Mouse (Mus musculus) forebrain, embryonic 15.5 days (tissue): ENCODE measurements at regions not wholly inside any gene's neighbourhood (a gene's known extent, or its start where the extent isn't known, plus 50 kb on each side); places are given as distances from the start of the nearest gene placed in this dataset.

Experiments
- ATAC-seq: fragments of 200-750 bp; cut with Nextera tagmentation; replicated peaks from 2 replicates; pipeline ENCODE4 v1.8.0; 2017; ENCODE audit warnings: mild to moderate bottlenecking, moderate TSS enrichment, moderate library complexity
- H3K27ac ChIP-seq: fragments of 300-500 bp; sonication (generic); replicated peaks from 2 replicates; pipeline ENCODE4 v1.5.1; 2015; ENCODE audit warnings: mild to moderate bottlenecking, inconsistent platforms
- H3K27me3 ChIP-seq: fragments of 300-500 bp; sonication (generic); 2 replicates; pipeline ENCODE4 v1.6.1; 2015; ENCODE audit warnings: inconsistent platforms
- H3K36me3 ChIP-seq: fragments of 300-500 bp; sonication (generic); 2 replicates; pipeline ENCODE4 v1.6.1; 2015; ENCODE audit warnings: mild to moderate bottlenecking, inconsistent platforms
- H3K4me1 ChIP-seq: fragments of 300-500 bp; sonication (generic); 2 replicates; pipeline ENCODE4 v1.6.1; 2015; ENCODE audit warnings: inconsistent platforms
- H3K4me2 ChIP-seq: fragments of 300-500 bp; sonication (generic); replicated peaks from 2 replicates; pipeline ENCODE4 v1.6.1; 2015; ENCODE audit warnings: mild to moderate bottlenecking, inconsistent platforms
- H3K4me3 ChIP-seq: fragments of 300-500 bp; sonication (generic); 2 replicates; pipeline ENCODE4 v1.5.1; 2015; ENCODE audit warnings: mild to moderate bottlenecking, inconsistent platforms
- H3K9ac ChIP-seq: fragments of 300-500 bp; sonication (generic); replicated peaks from 2 replicates; pipeline ENCODE4 v1.6.1; 2015; ENCODE audit warnings: mild to moderate bottlenecking, inconsistent platforms
- H3K9me3 ChIP-seq: fragments of 300-500 bp; sonication (generic); 2 replicates; pipeline ENCODE4 v1.6.1; 2016; ENCODE audit warnings: inconsistent platforms
- WGBS: fragments of 180-500 bp; shearing (Covaris S2); methylation state at CpG from one replicate; pipeline ENCODE4 v1.1.7; 2015; ENCODE audit warnings: mixed read lengths; 5-methylcytosine and 5-hydroxymethylcytosine counted together

- H3K4me1 ChIP-seq, result no peaks in the 10 kb centered on the region
- no peak overlapping the region for H3K27ac ChIP-seq
- no peaks in the 10 kb centered on the region for H3K27me3 ChIP-seq
- no peaks in the 10 kb centered on the region for H3K9me3 ChIP-seq
- H3K4me2 ChIP-seq, result no peak overlapping the region
- WGBS, result 87% methylated on average over 4 of the region's 4 CpGs
- ATAC-seq, result no peak
- H3K36me3 ChIP-seq, result no peaks in the 10 kb centered on the region
- no peak overlapping the region for H3K4me3 ChIP-seq
- H3K9ac ChIP-seq, result no peak overlapping the region
These were observed 207.4 kb downstream of the Papss1 start for GRCm38 (mm10) chr3:131771863-131772546.

GRCm38 (mm10) chr3:131772593-131772992 lies 208.0 kb downstream of the Papss1 start:
- no peaks in the 10 kb centered on the region for H3K4me1 ChIP-seq
- H3K27ac ChIP-seq, result no peak overlapping the region
- H3K9me3 ChIP-seq, result no peaks in the 10 kb centered on the region
- no peak overlapping the region for H3K9ac ChIP-seq
- no peaks in the 10 kb centered on the region for H3K27me3 ChIP-seq
- no peak overlapping the region for H3K4me2 ChIP-seq
- no peak for ATAC-seq
- 73% methylated on average over 5 of the region's 5 CpGs for WGBS
- H3K36me3 ChIP-seq, result no peaks in the 10 kb centered on the region
- H3K4me3 ChIP-seq, result no peak overlapping the region

- Histone ChIP-seq H3K27me3 (no peaks in the 10 kb centered on the region), H3K4me3 (no peak overlapping the region), H3K9me3 (no peaks in the 10 kb centered on the region), H3K36me3 (no peaks in the 10 kb centered on the region), H3K4me1 (no peaks in the 10 kb centered on the region), H3K27ac (no peak overlapping the region), H3K4me2 (no peak overlapping the region), H3K9ac (no peak overlapping the region)
- 79% methylated on average over 4 of the region's 4 CpGs for WGBS
- no peak for ATAC-seq
These were observed 210.9 kb downstream of the Papss1 start for GRCm38 (mm10) chr3:131775431-131775830.

- Histone ChIP-seq H3K9me3 (no peaks in the 10 kb centered on the region), H3K4me3 (no peak overlapping the region), H3K36me3 (no peaks in the 10 kb centered on the region), H3K27ac (no peak overlapping the region), H3K4me1 (no peaks in the 10 kb centered on the region), H3K27me3 (no peaks in the 10 kb centered on the region), H3K4me2 (no peak overlapping the region), H3K9ac (no peak overlapping the region)
- no peak for ATAC-seq
- WGBS, result 87% methylated on average over 2 of the region's 2 CpGs
These were observed 212.1 kb downstream of the Papss1 start for GRCm38 (mm10) chr3:131776650-131777049.

- H3K4me2 ChIP-seq, result no peak overlapping the region
- H3K9ac ChIP-seq, result no peak overlapping the region
- WGBS, result 53% methylated on average over 7 of the region's 7 CpGs
- H3K4me3 ChIP-seq, result no peak overlapping the region
- no peaks in the 10 kb centered on the region for H3K4me1 ChIP-seq
- no peak overlapping the region for H3K27ac ChIP-seq
- H3K27me3 ChIP-seq, result no peaks in the 10 kb centered on the region
- H3K36me3 ChIP-seq, result no peaks in the 10 kb centered on the region
- no peaks in the 10 kb centered on the region for H3K9me3 ChIP-seq
- ATAC-seq, result peak; percentile 51; the same call in 1 of the 2 replicates
These were observed 215.2 kb downstream of the Papss1 start for GRCm38 (mm10) chr3:131779803-131780202.

- Histone ChIP-seq H3K4me3 (no peak overlapping the region), H3K36me3 (no peaks in the 10 kb centered on the region), H3K9me3 (no peaks in the 10 kb centered on the region), H3K4me2 (no peak overlapping the region), H3K4me1 (no peaks in the 10 kb centered on the region), H3K9ac (no peak overlapping the region), H3K27ac (no peak overlapping the region), H3K27me3 (no peaks in the 10 kb centered on the region)
- no peak for ATAC-seq
- 71% methylated on average over 3 of the region's 3 CpGs for WGBS
These were observed 221.0 kb downstream of the Papss1 start for GRCm38 (mm10) chr3:131785524-131785923.

- no peak overlapping the region for H3K4me2 ChIP-seq
- H3K4me1 ChIP-seq, result no peaks in the 10 kb centered on the region
- no peak overlapping the region for H3K9ac ChIP-seq
- H3K27ac ChIP-seq, result no peak overlapping the region
- H3K36me3 ChIP-seq, result no peaks in the 10 kb centered on the region
- no peak overlapping the region for H3K4me3 ChIP-seq
- no peaks in the 10 kb centered on the region for H3K27me3 ChIP-seq
- WGBS, result 84% methylated on average over 2 of the region's 2 CpGs
- no peak for ATAC-seq
- H3K9me3 ChIP-seq, result no peaks in the 10 kb centered on the region
These were observed 223.8 kb downstream of the Papss1 start for GRCm38 (mm10) chr3:131788321-131788720.

GRCm38 (mm10) chr3:131789177-131789576 lies 224.6 kb downstream of the Papss1 start:
- Histone ChIP-seq H3K4me2 (no peak overlapping the region), H3K27ac (no peak overlapping the region), H3K36me3 (no peaks in the 10 kb centered on the region), H3K4me3 (no peak overlapping the region), H3K9me3 (no peaks in the 10 kb centered on the region), H3K27me3 (no peaks in the 10 kb centered on the region), H3K4me1 (no peaks in the 10 kb centered on the region), H3K9ac (no peak overlapping the region)
- ATAC-seq, result no peak

GRCm38 (mm10) chr3:131794056-131794455 lies 229.5 kb downstream of the Papss1 start:
- H3K27me3 ChIP-seq, result no peaks in the 10 kb centered on the region
- WGBS, result 79% methylated on average over 1 of the region's 1 CpGs
- no peak overlapping the region for H3K9ac ChIP-seq
- no peaks in the 10 kb centered on the region for H3K4me1 ChIP-seq
- no peaks in the 10 kb centered on the region for H3K9me3 ChIP-seq
- H3K27ac ChIP-seq, result no peak overlapping the region
- H3K4me3 ChIP-seq, result no peak overlapping the region
- ATAC-seq, result no peak
- no peaks in the 10 kb centered on the region for H3K36me3 ChIP-seq
- no peak overlapping the region for H3K4me2 ChIP-seq

GRCm38 (mm10) chr3:131795108-131796005 lies 230.8 kb downstream of the Papss1 start:
- Histone ChIP-seq H3K4me2 (no peak overlapping the region), H3K4me1 (no peaks in the 10 kb centered on the region), H3K9ac (no peak overlapping the region), H3K27ac (no peak overlapping the region), H3K9me3 (no peaks in the 10 kb centered on the region), H3K4me3 (no peak overlapping the region), H3K27me3 (no peaks in the 10 kb centered on the region), H3K36me3 (no peaks in the 10 kb centered on the region)
- WGBS, result 90% methylated on average over 10 of the region's 10 CpGs
- ATAC-seq, result no peak

GRCm38 (mm10) chr3:131799774-131800173 lies 235.2 kb downstream of the Papss1 start:
- Histone ChIP-seq H3K27ac (no peak overlapping the region), H3K9me3 (no peaks in the 10 kb centered on the region), H3K27me3 (no peaks in the 10 kb centered on the region), H3K4me2 (no peak overlapping the region), H3K4me1 (no peaks in the 10 kb centered on the region), H3K9ac (no peak overlapping the region), H3K4me3 (no peak overlapping the region), H3K36me3 (no peaks in the 10 kb centered on the region)
- WGBS, result 80% methylated on average over 4 of the region's 4 CpGs
- ATAC-seq, result no peak

- 78% methylated on average over 3 of the region's 3 CpGs for WGBS
- H3K4me3 ChIP-seq, result no peak overlapping the region
- no peaks in the 10 kb centered on the region for H3K36me3 ChIP-seq
- H3K4me2 ChIP-seq, result no peak overlapping the region
- H3K9me3 ChIP-seq, result no peaks in the 10 kb centered on the region
- H3K4me1 ChIP-seq, result no peaks in the 10 kb centered on the region
- H3K27me3 ChIP-seq, result no peaks in the 10 kb centered on the region
- H3K27ac ChIP-seq, result no peak overlapping the region
- ATAC-seq, result no peak
- no peak overlapping the region for H3K9ac ChIP-seq
These were observed 237.0 kb downstream of the Papss1 start for GRCm38 (mm10) chr3:131801551-131801950.
